Mouse (Mus musculus) cerebellum, adult 2 months (tissue): ENCODE measurements around the gene Plxna4.

Source experiments
- CTCF ChIP-seq: fragments of 200-500 bp; IDR thresholded peaks from 2 replicates; pipeline ENCODE4 v1.5.1; 2011; ENCODE audit warnings: low read depth, mild to moderate bottlenecking, control low read depth, low read length, moderate library complexity, borderline replicate concordance; ENCODE audit not compliant: insufficient read depth
- POLR2A ChIP-seq: fragments of 200-500 bp; IDR thresholded peaks from 2 replicates; pipeline ENCODE4 v1.6.1; 2011; ENCODE audit warnings: low read length, control low read depth, borderline replicate concordance; ENCODE audit not compliant: insufficient read depth

GRCm38 (mm10) chr6:32251674-32252073 is 336.3 kb downstream of the Plxna4 start:
- TF ChIP-seq CTCF = no peak
- no peak for TF ChIP-seq POLR2A
